Mouse (Mus musculus) embryonic fibroblast, embryonic 13.5 days (primary cell): ENCODE results near the gene Zfyve27.

Experiments
- CTCF ChIP-seq: IDR thresholded peaks from 2 replicates; pipeline ENCODE4 v1.5.1; 2011; ENCODE audit warnings: mild to moderate bottlenecking, control low read depth, low read length, moderate library complexity, borderline replicate concordance; ENCODE audit not compliant: insufficient read depth
- POLR2A ChIP-seq: IDR thresholded peaks from 2 replicates; pipeline ENCODE4 v1.6.1; 2011; ENCODE audit warnings: low read depth, mild to moderate bottlenecking, control low read depth, low read length, moderate library complexity

DNA sequence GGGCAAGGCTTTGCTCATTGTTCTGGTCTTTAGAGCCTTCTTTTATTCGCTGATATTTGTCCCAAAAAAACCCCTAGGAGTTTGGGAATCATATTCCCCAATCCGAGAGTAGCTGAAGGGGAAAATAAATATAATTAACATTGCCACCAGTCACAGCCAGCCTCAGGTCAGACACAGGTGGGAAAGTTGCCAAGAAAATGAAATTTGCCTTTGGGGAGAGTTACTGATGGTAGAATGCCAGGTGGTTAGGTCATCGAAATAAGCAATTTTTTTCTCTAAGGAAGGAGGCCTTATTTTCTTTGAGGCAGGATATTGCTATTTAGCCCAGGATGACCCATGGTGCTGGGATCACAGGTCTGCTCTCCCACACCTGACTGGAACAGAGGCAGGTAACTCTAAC is 3.0 kb downstream of the Zfyve27 start:
- TF ChIP-seq POLR2A (no peak), CTCF (no peak)
